Mouse (Mus musculus): ENCODE measurements around the gene Xylt2. TPM values are rescaled to one million over a fixed set of nuclear protein-coding genes. Genes with fewer than 3 reads are reported as not detected.

The Xylt2 gene
- 12.1 and 12.7 TPM in 2 replicates for polyA plus RNA-seq (2021; fragmentation: Nextera tagmentation)
- long read RNA-seq, experiment 1, transcript Xylt2-201 (11 exons, 3,442 nt): major isoform, 19 of 29 reads
- long read RNA-seq, experiment 1, partial matches to known transcripts: 5 of 29 reads
- long read RNA-seq, experiment 1, other reads (novel, unspliced or antisense): 5 of 29 reads
- long read RNA-seq, experiment 2, transcript Xylt2-201 (11 exons, 3,442 nt): major isoform, 138 of 160 reads
- long read RNA-seq, experiment 2, partial matches to known transcripts: 5 of 160 reads
- long read RNA-seq, experiment 2, other reads (novel, unspliced or antisense): 17 of 160 reads

DNA sequence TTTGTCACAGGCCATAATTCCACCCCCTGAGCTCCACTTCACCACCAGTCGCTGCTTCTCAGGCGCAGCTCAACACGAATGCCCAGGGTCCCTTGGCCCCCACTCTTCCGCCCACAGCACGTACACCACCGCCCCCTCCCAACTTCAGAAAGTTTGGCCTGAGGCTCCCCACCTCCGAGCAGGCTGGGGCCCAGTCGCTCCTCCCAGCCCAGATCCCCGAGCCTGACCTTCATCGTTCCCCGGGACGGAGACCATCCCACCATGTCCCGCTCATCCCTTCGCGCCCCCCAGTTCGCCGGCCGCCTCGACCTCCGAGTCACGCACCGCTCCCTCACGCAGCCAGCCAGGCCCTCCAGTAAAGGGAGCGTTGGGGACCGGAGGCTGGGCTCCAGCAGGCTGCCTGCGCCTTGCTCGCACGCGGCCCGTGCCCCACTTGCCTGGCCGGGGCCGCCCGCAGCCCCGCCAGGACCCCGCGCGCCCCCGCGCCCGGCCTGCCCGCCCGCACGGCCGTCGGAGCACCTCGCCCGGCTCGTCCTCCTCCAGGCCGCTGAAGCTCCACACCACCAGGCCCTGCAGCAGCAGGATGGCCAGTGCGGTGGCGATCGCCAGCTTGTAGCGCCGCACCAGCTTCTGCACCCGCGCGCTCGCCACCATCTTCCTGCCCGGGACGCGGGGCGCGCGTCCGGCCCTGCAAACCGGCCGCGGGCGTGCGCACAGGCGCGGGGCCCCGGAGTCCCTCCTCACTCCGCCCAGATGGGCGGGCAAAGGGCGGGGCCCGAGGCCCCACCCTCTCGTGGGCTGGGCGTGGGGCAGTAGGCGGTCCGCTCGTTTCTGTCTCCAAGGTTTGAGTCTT is at the start of gene Xylt2:
Gene Xylt2, minus strand, starts transcription at position 762 of the 853 bp plus-strand sequence.

GRCm38 (mm10) chr11:94704472-94704871 is 27.2 kb upstream of the Xylt2 start, which contains the start of gene Gm11541:
Gene Gm11541 (minus strand): TSS chr11:94704499.

DNA sequence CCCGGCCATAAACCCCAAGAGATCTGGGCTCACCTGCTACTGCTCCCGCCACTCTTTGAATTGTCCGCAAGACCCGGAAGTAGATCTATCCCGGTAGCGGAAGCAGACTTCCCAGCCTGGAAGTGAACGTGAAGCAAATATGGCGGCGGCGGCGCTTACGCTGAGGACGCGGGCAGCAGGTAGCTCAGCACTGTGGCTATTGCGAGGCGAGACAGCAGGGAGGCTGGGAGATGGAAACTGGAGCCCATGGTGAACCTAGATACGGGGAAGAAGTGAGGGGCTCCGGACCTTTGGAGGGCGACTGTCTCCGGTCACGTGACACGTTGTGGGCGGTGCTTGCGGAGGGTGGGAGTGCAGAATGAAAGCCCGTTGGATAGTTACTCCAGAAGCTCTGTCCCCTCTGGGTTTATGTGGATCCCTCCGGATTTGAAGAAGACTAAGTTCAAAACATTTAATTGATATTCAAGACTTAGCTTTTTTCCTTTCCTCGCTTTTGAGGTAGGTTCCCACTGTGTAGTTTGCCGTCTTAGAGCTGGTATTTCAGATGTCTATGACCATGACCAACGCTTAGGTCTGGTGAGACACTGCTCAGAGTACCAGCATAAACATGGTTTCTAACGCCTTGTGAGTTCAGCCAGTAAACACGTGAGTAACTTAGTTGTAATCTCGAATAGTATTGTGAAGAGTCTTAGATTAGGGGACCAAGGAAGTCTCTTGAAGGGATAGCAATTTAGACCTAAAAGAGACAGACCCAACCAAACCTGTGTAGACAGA is 23.5 kb downstream of the Xylt2 start, which contains the start of the genes Mrpl27 and Eme1:
Gene Mrpl27, plus strand, starts transcription at position 105 of the 774 bp plus-strand sequence.
Gene Eme1, minus strand, starts transcription at position 302 of the 774 bp plus-strand sequence.

GRCm38 (mm10) chr11:94629199-94629883 is 48.0 kb downstream of the Xylt2 start, which contains the start of gene Lrrc59:
Gene Lrrc59 (plus strand): TSS chr11:94629767.

Other genes with a start within 250 kb of the Xylt2 start
- 4.9 and 6.2 TPM in 2 replicates for gene Cacna1g, start 203.3 kb downstream of the Xylt2 start, polyA plus RNA-seq (2021; fragmentation: Nextera tagmentation)
- gene Spata20, start 191.3 kb downstream of the Xylt2 start, polyA plus RNA-seq (2021; fragmentation: Nextera tagmentation): not detected in 2 replicates
- 1.5 and 6.9 TPM in 2 replicates for gene Epn3, start 177.5 kb downstream of the Xylt2 start, polyA plus RNA-seq (2021; fragmentation: Nextera tagmentation)
- gene Mycbpap, start 155.8 kb downstream of the Xylt2 start, polyA plus RNA-seq (2021; fragmentation: Nextera tagmentation): 2.1 and 3.4 TPM in 2 replicates
- 2.7 and 3.7 TPM in 2 replicates for gene Rsad1, start 128.3 kb downstream of the Xylt2 start, polyA plus RNA-seq (2021; fragmentation: Nextera tagmentation)
- gene Chad, start 112.5 kb downstream of the Xylt2 start, polyA plus RNA-seq (2021; fragmentation: Nextera tagmentation): 0.19 and 0.34 TPM in 2 replicates
- 5.9 and 6.7 TPM in 2 replicates for gene Acsf2, start 75.6 kb downstream of the Xylt2 start, polyA plus RNA-seq (2021; fragmentation: Nextera tagmentation)
- 25.3 and 27.7 TPM in 2 replicates for gene Lrrc59, start 47.7 kb downstream of the Xylt2 start, polyA plus RNA-seq (2021; fragmentation: Nextera tagmentation)
- gene Mrpl27, start 23.7 kb downstream of the Xylt2 start, polyA plus RNA-seq (2021; fragmentation: Nextera tagmentation): 152 and 155 TPM in 2 replicates
- 0.16 and 0.29 TPM in 2 replicates for gene Eme1, start 23.6 kb downstream of the Xylt2 start, polyA plus RNA-seq (2021; fragmentation: Nextera tagmentation)
- gene Gm11541, start 27.0 kb upstream of the Xylt2 start, polyA plus RNA-seq (2021; fragmentation: Nextera tagmentation): 0.13 TPM in 1 of 2 replicates, not detected in the other
- not detected in 2 replicates for gene Cdc34b, start 64.3 kb upstream of the Xylt2 start, polyA plus RNA-seq (2021; fragmentation: Nextera tagmentation)
- gene Tmem92, start 105.2 kb upstream of the Xylt2 start, polyA plus RNA-seq (2021; fragmentation: Nextera tagmentation): not detected in 2 replicates